Mouse (Mus musculus) lung, postnatal 25 days (tissue): ENCODE results near the gene Csl.

Experiments used
- DNase-seq: peaks from one replicate; pipeline ENCODE4 v3.0.0; 2022; ENCODE audit warnings: low spot score

The Csl gene

DNA sequence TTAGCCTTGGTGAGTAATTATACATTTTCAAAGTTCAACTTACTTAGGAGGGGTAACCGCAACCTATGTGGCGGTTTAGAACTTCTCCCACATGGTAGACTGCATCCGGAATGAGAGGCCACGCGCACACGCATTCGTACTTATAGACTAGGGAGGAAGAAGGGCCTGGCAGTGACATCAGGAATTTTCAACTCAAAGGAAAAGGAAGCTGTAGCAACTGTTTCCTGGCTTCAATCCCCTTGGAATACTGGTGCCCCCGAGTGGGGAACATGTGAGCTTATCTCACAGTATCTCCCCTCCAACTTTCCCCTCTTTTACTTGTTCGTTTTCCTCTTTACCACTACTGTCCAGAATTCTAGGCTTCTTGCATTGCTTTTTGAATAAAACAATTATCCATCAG lies at the start of gene Csl:
TSS of gene Csl (minus strand) at position 101 of the 400 bp plus-strand sequence.
- DNase-seq: no peak

- DNase-seq: peak; percentile 38
These were observed 30.0 kb upstream of the Csl start for GRCm38 (mm10) chr10:99789418-99789817.

- DNase-seq: peak; percentile 37
These were observed 15.0 kb upstream of the Csl start for GRCm38 (mm10) chr10:99774228-99775120.

GRCm38 (mm10) chr10:99750146-99750545 lies 9.3 kb downstream of the Csl start:
- DNase-seq: no peak

- DNase-seq: peak; percentile 16
These were observed 10.7 kb downstream of the Csl start for GRCm38 (mm10) chr10:99748668-99749260.

GRCm38 (mm10) chr10:99748009-99748408 lies 11.4 kb downstream of the Csl start:
- no peak for DNase-seq

DNA sequence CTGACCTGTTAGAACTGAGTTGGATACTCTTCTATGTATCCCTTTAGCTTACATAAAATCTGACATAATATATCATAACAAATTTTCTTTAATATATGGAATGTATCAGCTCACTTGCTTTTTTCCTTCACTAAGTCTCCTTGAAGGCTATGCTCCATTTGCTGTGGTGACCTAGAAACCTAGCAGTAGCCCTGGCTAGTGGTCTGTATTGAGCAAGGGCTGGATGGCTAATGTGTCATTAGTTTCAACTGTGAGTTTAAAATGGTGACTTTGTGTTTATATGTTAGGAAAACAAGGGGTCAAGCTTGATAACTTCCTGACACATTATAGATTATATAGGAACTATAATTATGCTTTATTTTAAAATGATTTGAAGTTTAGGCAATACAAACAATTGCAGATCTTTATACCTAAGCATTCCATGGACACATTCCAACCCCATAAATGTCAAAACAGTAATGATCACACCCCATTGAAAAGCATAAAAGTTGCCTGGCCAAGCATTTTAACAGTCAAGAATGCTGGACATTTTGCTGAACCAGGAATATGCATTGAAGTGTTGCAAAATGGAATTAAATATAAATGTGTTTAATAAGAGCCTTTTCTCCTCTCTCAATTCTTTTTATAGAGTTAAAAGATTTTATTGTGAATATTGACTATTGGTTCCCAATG lies 17.7 kb downstream of the Csl start:
- no peak for DNase-seq

- DNase-seq: no peak
These were observed 46.3 kb downstream of the Csl start for GRCm38 (mm10) chr10:99713129-99713528.

- DNase-seq: no peak
These were observed 47.9 kb downstream of the Csl start for GRCm38 (mm10) chr10:99711567-99711966.
